Mouse (Mus musculus) erythroblast, embryonic 14.5 days (primary cell): ENCODE measurements around the gene Gatd1. TPM values are rescaled to one million over a fixed set of nuclear protein-coding genes. Genes with fewer than 3 reads are reported as not detected.

ENCODE experiments used
- H3K27me3 ChIP-seq: 2 replicates; pipeline ENCODE4 v1.6.1; 2012; ENCODE audit warnings: inconsistent platforms; ENCODE audit not compliant: control insufficient read depth
- H3K36me3 ChIP-seq: 2 replicates; pipeline ENCODE4 v1.6.1; 2012; ENCODE audit warnings: mild to moderate bottlenecking, inconsistent platforms; ENCODE audit not compliant: control insufficient read depth
- H3K4me1 ChIP-seq: 2 replicates; pipeline ENCODE4 v1.6.1; 2012; ENCODE audit warnings: inconsistent platforms; ENCODE audit not compliant: control insufficient read depth
- H3K4me3 ChIP-seq: replicated peaks from 2 replicates; pipeline ENCODE3; 2012; ENCODE audit warnings: moderate library complexity, mild to moderate bottlenecking, inconsistent platforms
- H3K9me3 ChIP-seq: 2 replicates; pipeline ENCODE4 v1.6.1; 2012; ENCODE audit warnings: low read length, inconsistent platforms, mixed read lengths; ENCODE audit not compliant: control insufficient read depth
- GATA1 ChIP-seq: IDR thresholded peaks from 2 replicates; pipeline ENCODE4 v1.6.1; 2012; ENCODE audit warnings: low read length, inconsistent platforms, mixed read lengths
- TAL1 ChIP-seq: IDR thresholded peaks from 3 replicates; pipeline ENCODE4 v1.6.1; 2012; ENCODE audit warnings: low read length, inconsistent platforms, mixed read lengths
- polyA plus RNA-seq: library from polyadenylated mRNA; stranded (reverse); fragments of >175 nt; gene quantifications from 2 replicates; pipeline ENCODE4 v1.2.3, GENCODE M21; 2012

Gene Gatd1
- polyA plus RNA-seq, 1 experiment = 0.42 TPM

DNA sequence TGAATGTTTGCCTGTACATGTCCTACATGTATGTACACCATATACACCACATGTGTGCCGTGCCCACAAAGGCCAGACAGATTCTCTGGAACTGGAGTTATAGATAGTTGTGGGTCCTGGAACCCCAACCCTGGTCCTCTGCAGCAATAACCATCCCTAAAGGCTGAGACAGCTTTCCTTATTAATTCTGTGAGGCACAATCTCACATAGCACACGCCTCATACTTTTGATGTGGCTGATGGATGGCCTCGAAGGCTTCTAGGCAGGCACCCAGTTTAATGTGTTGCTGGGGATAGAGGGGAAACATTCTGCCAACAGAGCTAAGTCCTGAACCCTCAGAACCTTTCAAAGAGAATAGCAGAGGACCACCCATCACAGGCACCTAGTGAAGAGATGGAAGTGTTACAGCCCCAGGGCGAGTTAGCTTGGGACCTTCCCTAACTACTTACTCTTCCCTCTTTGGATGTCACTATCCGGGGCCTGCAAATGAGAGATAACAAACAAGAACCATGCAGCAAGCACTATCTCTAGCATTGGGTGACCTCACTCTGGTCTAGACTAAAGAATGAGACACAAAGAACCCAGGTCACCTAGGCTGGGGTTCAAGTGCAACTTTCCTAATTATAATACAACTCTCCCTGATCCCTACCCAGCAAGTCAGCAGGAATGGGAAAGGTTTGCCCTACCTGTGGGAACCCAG lies 49.4 kb downstream of the Gatd1 start:
- H3K4me3 ChIP-seq = peak overlapping the region; percentile 44
- H3K4me1 ChIP-seq = peaks cover 56% of the 10 kb centered on the region
- peaks cover 21% of the 10 kb centered on the region for H3K27me3 ChIP-seq
- H3K36me3 ChIP-seq = peaks cover 4% of the 10 kb centered on the region
- TF ChIP-seq GATA1 (peak; percentile 85), TAL1 (peak; percentile 84)
- no peaks in the 10 kb centered on the region for H3K9me3 ChIP-seq

- Histone ChIP-seq H3K27me3 (peaks cover 23% of the 10 kb centered on the region), H3K4me1 (peaks cover 56% of the 10 kb centered on the region), H3K36me3 (peaks cover 4% of the 10 kb centered on the region), H3K9me3 (no peaks in the 10 kb centered on the region), H3K4me3 (peak overlapping the region; percentile 17)
- TF ChIP-seq TAL1 (no peak), GATA1 (no peak)
These were observed 50.2 kb downstream of the Gatd1 start for GRCm38 (mm10) chr7:141363752-141364125.

GRCm38 (mm10) chr7:141363106-141363751 lies 50.7 kb downstream of the Gatd1 start:
- peaks cover 23% of the 10 kb centered on the region for H3K27me3 ChIP-seq
- H3K4me1 ChIP-seq = peaks cover 54% of the 10 kb centered on the region
- H3K36me3 ChIP-seq = peaks cover 4% of the 10 kb centered on the region
- TF ChIP-seq TAL1 (no peak), GATA1 (no peak)
- no peaks in the 10 kb centered on the region for H3K9me3 ChIP-seq
- H3K4me3 ChIP-seq = no peak overlapping the region

DNA sequence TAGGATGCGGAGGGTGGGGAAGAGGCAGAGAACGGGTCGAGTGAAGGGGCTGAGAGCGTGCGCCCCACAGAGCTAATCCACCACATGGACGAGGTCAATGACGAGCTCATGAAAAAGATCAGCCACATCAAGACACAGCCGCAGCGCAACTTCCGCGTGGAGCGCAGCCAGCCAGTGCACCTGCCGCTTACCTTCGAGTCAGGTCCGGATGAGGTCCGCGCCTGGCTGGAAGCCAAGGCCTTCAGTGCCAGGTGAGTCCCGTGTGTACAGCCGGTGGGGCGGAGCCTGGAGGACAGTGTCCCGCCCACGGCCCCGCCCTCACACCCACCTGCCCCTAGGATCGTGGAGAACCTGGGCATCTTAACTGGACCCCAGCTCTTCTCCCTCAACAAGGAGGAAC lies 52.4 kb downstream of the Gatd1 start:
- no peaks in the 10 kb centered on the region for H3K9me3 ChIP-seq
- H3K36me3 ChIP-seq = peaks cover 10% of the 10 kb centered on the region
- H3K27me3 ChIP-seq = peaks cover 37% of the 10 kb centered on the region
- no peak overlapping the region for H3K4me3 ChIP-seq
- TF ChIP-seq TAL1 (no peak), GATA1 (no peak)
- H3K4me1 ChIP-seq = peaks cover 53% of the 10 kb centered on the region

Other genes with a start within 250 kb of the Gatd1 start
- gene Rnh1, start 241.3 kb downstream of the Gatd1 start, polyA plus RNA-seq = 0.48 and 1.5 TPM in 2 replicates
- 34.0 and 43.9 TPM in 2 replicates for gene Hras, start 220.1 kb downstream of the Gatd1 start, polyA plus RNA-seq
- 19.2 and 22.6 TPM in 2 replicates for gene Lrrc56, start 220.0 kb downstream of the Gatd1 start, polyA plus RNA-seq
- gene Lmntd2, start 200.1 kb downstream of the Gatd1 start, polyA plus RNA-seq = 0.28 and 0.51 TPM in 2 replicates
- gene Rassf7, start 198.3 kb downstream of the Gatd1 start, polyA plus RNA-seq = 7.3 and 10.7 TPM in 2 replicates
- gene Phrf1, start 185.4 kb downstream of the Gatd1 start, polyA plus RNA-seq = 19.7 and 20.3 TPM in 2 replicates
- gene Irf7, start 147.7 kb downstream of the Gatd1 start, polyA plus RNA-seq = 2.2 and 2.9 TPM in 2 replicates
- not detected in 2 replicates for gene Cdhr5, start 137.3 kb downstream of the Gatd1 start, polyA plus RNA-seq
- not detected in 2 replicates for gene Sct, start 135.0 kb downstream of the Gatd1 start, polyA plus RNA-seq
- gene Drd4, start 122.1 kb downstream of the Gatd1 start, polyA plus RNA-seq = not detected in 2 replicates
- 7.6 and 8.1 TPM in 2 replicates for gene Deaf1, start 86.4 kb downstream of the Gatd1 start, polyA plus RNA-seq
- gene Tmem80, start 86.4 kb downstream of the Gatd1 start, polyA plus RNA-seq = 4.6 TPM in 2 replicates
- gene Eps8l2, start 75.3 kb downstream of the Gatd1 start, polyA plus RNA-seq = 0.05 and 0.09 TPM in 2 replicates
- 53.1 and 91.9 TPM in 2 replicates for gene Taldo1, start 21.9 kb downstream of the Gatd1 start, polyA plus RNA-seq
- not detected in 2 replicates for gene Cend1, start 15.4 kb upstream of the Gatd1 start, polyA plus RNA-seq
- 0.70 and 0.97 TPM in 2 replicates for gene Slc25a22, start 23.8 kb upstream of the Gatd1 start, polyA plus RNA-seq
- gene Pidd1, start 29.9 kb upstream of the Gatd1 start, polyA plus RNA-seq = 5.6 and 9.3 TPM in 2 replicates
- 584 and 1,051 TPM in 2 replicates for gene Rplp2, start 33.2 kb upstream of the Gatd1 start, polyA plus RNA-seq
- 3.0 and 3.4 TPM in 2 replicates for gene Pnpla2, start 41.1 kb upstream of the Gatd1 start, polyA plus RNA-seq
- 0.06 and 0.12 TPM in 2 replicates for gene Cracr2b, start 47.0 kb upstream of the Gatd1 start, polyA plus RNA-seq
- gene Cd151, start 53.3 kb upstream of the Gatd1 start, polyA plus RNA-seq = 1.0 and 1.1 TPM in 2 replicates
- 15.4 and 17.1 TPM in 2 replicates for gene Polr2l, start 61.0 kb upstream of the Gatd1 start, polyA plus RNA-seq
- gene Tspan4, start 61.1 kb upstream of the Gatd1 start, polyA plus RNA-seq = 0.31 and 0.46 TPM in 2 replicates
- 1.7 and 2.6 TPM in 2 replicates for gene Chid1, start 125.7 kb upstream of the Gatd1 start, polyA plus RNA-seq
- gene Ap2a2, start 148.0 kb upstream of the Gatd1 start, polyA plus RNA-seq = 8.6 and 9.2 TPM in 2 replicates
- gene Muc6, start 241.2 kb upstream of the Gatd1 start, polyA plus RNA-seq = 0.47 and 0.57 TPM in 2 replicates